Mouse (Mus musculus) forebrain, embryonic 13.5 days (tissue): Measurements from ENCODE around the gene Lancl3. TPM values are rescaled to one million over a fixed set of nuclear protein-coding genes. Genes with fewer than 3 reads are reported as not detected.
"Not testable (repeated sequence)": the region's sequence is repeated elsewhere in the genome, so short reads cannot be mapped to it uniquely, and the experiment has no call there.

Experiments used
- ATAC-seq: fragments of 200-750 bp; cut with Nextera tagmentation; 2 replicates; pipeline ENCODE4 v1.8.0; 2017
- H3K27ac ChIP-seq: fragments of 300-500 bp; sonication (generic); 2 replicates; pipeline ENCODE4 v1.5.1; 2015; ENCODE audit warnings: inconsistent platforms, mild to moderate bottlenecking, moderate library complexity
- H3K27me3 ChIP-seq: fragments of 300-500 bp; sonication (generic); 2 replicates; pipeline ENCODE4 v1.6.1; 2015; ENCODE audit warnings: mild to moderate bottlenecking, inconsistent platforms
- H3K36me3 ChIP-seq: fragments of 300-500 bp; sonication (generic); 2 replicates; pipeline ENCODE4 v1.6.1; 2015; ENCODE audit warnings: mild to moderate bottlenecking, inconsistent platforms; ENCODE audit not compliant: poor library complexity, severe bottlenecking
- H3K4me1 ChIP-seq: fragments of 300-500 bp; sonication (generic); 2 replicates; pipeline ENCODE4 v1.6.1; 2015; ENCODE audit warnings: inconsistent platforms
- H3K4me2 ChIP-seq: fragments of 300-500 bp; sonication (generic); 2 replicates; pipeline ENCODE4 v1.6.1; 2015; ENCODE audit warnings: inconsistent platforms, mild to moderate bottlenecking, moderate library complexity
- H3K4me3 ChIP-seq: fragments of 300-500 bp; sonication (generic); 2 replicates; pipeline ENCODE4 v1.5.1; 2015; ENCODE audit warnings: mild to moderate bottlenecking, inconsistent platforms
- H3K9ac ChIP-seq: fragments of 300-500 bp; sonication (generic); 2 replicates; pipeline ENCODE4 v1.6.1; 2015; ENCODE audit warnings: mild to moderate bottlenecking, inconsistent platforms
- H3K9me3 ChIP-seq: fragments of 300-500 bp; sonication (generic); replicated peaks from 2 replicates; pipeline ENCODE4 v1.6.1; 2016; ENCODE audit warnings: inconsistent platforms
- WGBS: fragments of 180-500 bp; shearing (Covaris S2); methylation state at CpG from one replicate; pipeline ENCODE4 v1.1.7; 2015; 5-methylcytosine and 5-hydroxymethylcytosine counted together
- polyA plus RNA-seq: library from polyadenylated mRNA; unstranded; fragments of >200 nt; fragmentation: Nextera tagmentation; extraction: Ambion mirVana; gene quantifications from 2 replicates; pipeline ENCODE4 v1.2.1, GENCODE M21; 2015

Lancl3 gene
- polyA plus RNA-seq, 1 experiment from 2014 or later = 4.7 TPM

DNA sequence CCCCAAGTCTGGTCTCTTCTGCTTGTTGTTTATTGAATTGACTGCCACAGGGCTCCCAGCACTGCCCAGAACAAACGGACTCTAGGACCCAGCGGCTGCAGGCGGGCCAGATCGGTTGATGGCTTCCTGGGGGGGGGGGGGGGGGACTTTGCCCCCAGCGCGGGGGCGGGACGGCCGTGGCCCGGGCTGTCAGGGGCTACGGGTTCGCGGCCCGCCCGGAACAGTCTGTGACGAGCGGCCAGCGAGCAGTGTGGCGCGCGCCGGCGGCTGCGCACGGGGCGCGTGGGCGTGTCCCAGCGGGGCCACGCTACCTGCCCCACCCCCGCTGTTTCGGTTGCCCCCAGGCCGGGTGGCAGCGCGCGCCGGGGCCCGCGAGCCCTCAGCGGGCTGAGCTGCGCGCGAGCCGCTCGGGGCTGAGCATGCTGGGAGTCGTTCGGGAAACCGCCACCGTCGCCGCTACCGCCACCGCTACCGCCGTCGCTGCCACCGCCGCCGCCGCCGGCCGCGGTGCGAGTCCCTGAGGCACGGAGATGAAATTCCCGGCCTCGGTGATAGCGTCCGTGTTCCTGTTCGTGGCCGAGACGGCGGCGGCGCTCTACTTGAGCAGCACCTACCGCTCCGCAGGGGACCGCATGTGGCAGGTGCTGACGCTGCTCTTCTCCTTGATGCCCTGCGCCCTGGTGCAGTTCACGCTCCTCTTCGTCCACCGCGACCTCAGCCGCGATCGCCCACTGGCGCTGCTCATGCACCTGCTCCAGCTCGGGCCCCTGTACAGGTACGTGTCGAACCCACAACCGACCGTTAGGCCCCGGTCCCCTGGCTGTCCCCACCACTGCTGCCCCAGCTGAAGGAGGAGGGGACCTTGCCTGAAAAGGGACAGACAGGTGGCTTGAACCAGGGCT lies 73.0 kb downstream of the Lancl3 start, which contains the start of gene Xk:
Gene Xk, plus strand, starts transcription at position 297 of the 902 bp plus-strand sequence.
- WGBS = 6% methylated on average over 15 of the region's 94 CpGs
- H3K4me2 ChIP-seq = peak within 1 kb of the TSS; percentile 61
- peak; percentile 91 for ATAC-seq
- H3K27me3 ChIP-seq = no peaks in the 10 kb centered on the region
- H3K9me3 ChIP-seq = no peaks in the 10 kb centered on the region; the same call in 1 of the 2 replicates
- peak within 1 kb of the TSS; percentile 68 for H3K9ac ChIP-seq
- H3K4me3 ChIP-seq = peak within 1 kb of the TSS; percentile 54
- H3K27ac ChIP-seq = no peak within 1 kb of the TSS
- no peaks in the 10 kb centered on the region for H3K36me3 ChIP-seq
- no peaks in the 10 kb centered on the region for H3K4me1 ChIP-seq

- WGBS = 54% methylated on average over 12 of the region's 12 CpGs
- Histone ChIP-seq H3K36me3 (no peaks in the 10 kb centered on the region), H3K27ac (no peak overlapping the region), H3K4me2 (peak overlapping the region; percentile 61), H3K9ac (peak overlapping the region; percentile 68), H3K9me3 (no peaks in the 10 kb centered on the region; the same call in 1 of the 2 replicates), H3K4me3 (peak overlapping the region; percentile 54), H3K27me3 (no peaks in the 10 kb centered on the region), H3K4me1 (no peaks in the 10 kb centered on the region)
- no peak for ATAC-seq
Observed at GRCm38 (mm10) chrX:9273377-9274002, 73.8 kb downstream of the Lancl3 start.

DNA sequence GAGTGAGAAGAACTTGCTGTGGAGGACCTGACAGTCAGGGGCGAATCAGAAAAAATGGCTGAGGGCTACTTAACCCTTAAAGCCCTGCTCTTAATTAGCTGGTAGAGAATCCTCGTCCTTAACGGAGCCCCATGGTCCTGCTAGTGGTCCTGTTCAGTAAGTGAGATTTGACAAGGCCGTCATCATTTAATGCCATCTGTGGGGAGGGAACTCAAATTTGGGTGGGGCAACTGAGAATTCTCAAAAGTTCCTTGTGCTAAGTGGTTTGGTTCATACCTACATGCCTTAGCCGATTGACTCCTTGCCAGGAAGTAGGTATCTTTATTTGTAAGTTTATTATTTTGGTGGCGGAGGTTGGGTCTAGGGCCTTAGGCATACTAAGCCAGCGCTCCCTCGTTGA lies 74.6 kb downstream of the Lancl3 start:
- Histone ChIP-seq H3K36me3 (no peaks in the 10 kb centered on the region), H3K27ac (no peak overlapping the region), H3K9ac (no peak overlapping the region), H3K4me3 (no peak overlapping the region), H3K9me3 (no peaks in the 10 kb centered on the region; the same call in 1 of the 2 replicates), H3K4me2 (no peak overlapping the region), H3K4me1 (no peaks in the 10 kb centered on the region), H3K27me3 (no peaks in the 10 kb centered on the region)
- no peak for ATAC-seq
- 75% methylated on average over 8 of the region's 8 CpGs for WGBS

DNA sequence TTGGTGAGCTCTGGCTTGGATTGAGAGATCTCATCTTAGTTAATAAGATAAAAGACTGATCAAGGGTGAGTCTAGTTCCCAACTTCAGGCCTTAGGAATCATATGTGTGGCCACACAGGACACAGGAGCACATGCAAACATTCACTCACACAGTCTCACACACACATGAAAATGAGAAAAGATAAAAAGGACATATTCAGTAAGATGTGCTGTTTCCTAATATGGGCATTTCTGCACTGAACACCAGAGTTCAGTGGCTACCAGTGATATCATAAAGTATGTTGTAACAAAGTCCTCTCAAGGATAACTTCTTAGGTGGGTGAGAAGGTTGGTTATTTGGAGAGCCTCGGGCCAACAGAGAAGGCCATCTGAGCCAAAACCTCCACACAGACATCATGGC lies 83.8 kb downstream of the Lancl3 start, which contains the start of gene H2al1m:
Gene H2al1m, plus strand, starts transcription at position 301 of the 400 bp plus-strand sequence.
- not testable (repeated sequence) for H3K36me3 ChIP-seq, ATAC-seq, H3K4me3 ChIP-seq, H3K27me3 ChIP-seq, H3K27ac ChIP-seq, H3K9me3 ChIP-seq, H3K4me2 ChIP-seq, H3K9ac ChIP-seq, H3K4me1 ChIP-seq
- no CpG with 5 or more reads among the region's 1 CpGs for WGBS

GRCm38 (mm10) chrX:9293140-9293829 lies 93.6 kb downstream of the Lancl3 start:
- H3K9me3 ChIP-seq, H3K4me2 ChIP-seq, ATAC-seq, H3K4me1 ChIP-seq, H3K9ac ChIP-seq, H3K36me3 ChIP-seq, H3K4me3 ChIP-seq, H3K27me3 ChIP-seq, H3K27ac ChIP-seq: not testable (repeated sequence)
- 85% methylated on average over 4 of the region's 4 CpGs for WGBS

- Histone ChIP-seq H3K4me2 (no peak overlapping the region), H3K27ac (no peak overlapping the region), H3K9ac (no peak overlapping the region), H3K4me1 (no peaks in the 10 kb centered on the region), H3K9me3 (no peaks in the 10 kb centered on the region), H3K27me3 (no peaks in the 10 kb centered on the region), H3K4me3 (no peak overlapping the region), H3K36me3 (no peaks in the 10 kb centered on the region)
- no peak for ATAC-seq
- WGBS = 76% methylated on average over 5 of the region's 5 CpGs
Observed at GRCm38 (mm10) chrX:9298413-9298864, 98.7 kb downstream of the Lancl3 start.

DNA sequence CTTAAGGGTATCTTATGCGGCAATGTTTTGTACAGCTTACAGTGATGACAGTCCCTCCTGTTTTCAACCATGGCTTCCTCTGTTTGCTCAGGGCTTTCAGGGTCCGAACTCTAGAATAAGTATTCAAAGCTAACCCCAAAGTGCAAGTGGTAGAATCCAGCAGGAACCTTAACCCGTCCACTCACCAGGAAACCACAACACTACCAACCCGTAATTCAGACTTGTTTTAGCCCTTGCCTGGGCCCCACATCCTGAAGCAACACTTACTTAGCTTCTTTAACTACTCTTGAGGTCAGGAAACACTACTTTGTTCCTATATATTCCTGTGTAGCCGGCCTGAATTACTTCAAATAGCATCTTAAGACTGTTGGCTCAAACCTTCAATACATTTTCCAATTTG lies 103.1 kb downstream of the Lancl3 start:
- 83% methylated on average over 5 of the region's 5 CpGs for WGBS
- H3K9me3 ChIP-seq = no peaks in the 10 kb centered on the region
- H3K4me3 ChIP-seq = no peak overlapping the region
- no peak for ATAC-seq
- no peaks in the 10 kb centered on the region for H3K27me3 ChIP-seq
- H3K4me2 ChIP-seq = no peak overlapping the region
- H3K4me1 ChIP-seq = no peaks in the 10 kb centered on the region
- H3K27ac ChIP-seq = no peak overlapping the region
- no peaks in the 10 kb centered on the region for H3K36me3 ChIP-seq
- no peak overlapping the region for H3K9ac ChIP-seq

GRCm38 (mm10) chrX:9303455-9303854 lies 103.8 kb downstream of the Lancl3 start:
- Histone ChIP-seq H3K27ac (no peak overlapping the region), H3K4me1 (no peaks in the 10 kb centered on the region), H3K9ac (no peak overlapping the region), H3K36me3 (no peaks in the 10 kb centered on the region), H3K4me2 (no peak overlapping the region), H3K4me3 (no peak overlapping the region), H3K9me3 (no peaks in the 10 kb centered on the region), H3K27me3 (no peaks in the 10 kb centered on the region)
- ATAC-seq = no peak
- WGBS = 81% methylated on average over 1 of the region's 1 CpGs

DNA sequence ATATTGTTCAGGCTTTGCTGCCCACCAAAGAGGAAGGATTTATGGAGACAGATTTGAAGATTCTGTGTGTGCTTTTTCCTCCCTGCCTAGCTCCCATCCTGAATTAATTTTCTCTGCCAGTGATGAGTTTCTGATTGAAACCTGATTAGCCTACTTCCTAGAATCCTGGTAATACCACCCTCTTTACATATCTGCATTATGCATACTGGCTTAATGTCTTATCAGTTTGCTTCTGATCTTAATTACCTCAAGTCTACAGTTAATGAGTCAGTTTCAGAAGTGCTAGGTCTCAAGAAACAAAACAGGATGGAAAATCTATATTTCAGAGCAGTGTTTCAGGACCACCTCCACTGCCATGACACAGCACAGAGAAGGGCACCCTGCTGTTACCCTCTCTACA lies 116.8 kb downstream of the Lancl3 start:
- not testable (repeated sequence) for H3K4me1 ChIP-seq, H3K27ac ChIP-seq, H3K36me3 ChIP-seq, H3K4me3 ChIP-seq, H3K9ac ChIP-seq, H3K27me3 ChIP-seq, H3K4me2 ChIP-seq, ATAC-seq, H3K9me3 ChIP-seq

Other genes starting within 250 kb of the Lancl3 start
- not detected in 2 replicates for gene Fthl17b, start 236.9 kb upstream of the Lancl3 start, polyA plus RNA-seq
- not detected in 2 replicates for gene Fthl17c, start 223.3 kb upstream of the Lancl3 start, polyA plus RNA-seq
- not detected in 2 replicates for gene Fthl17d, start 213.1 kb upstream of the Lancl3 start, polyA plus RNA-seq
- not detected in 2 replicates for gene Fthl17e, start 166.4 kb upstream of the Lancl3 start, polyA plus RNA-seq
- not detected in 2 replicates for gene Fthl17f, start 136.9 kb upstream of the Lancl3 start, polyA plus RNA-seq
- gene 4930402K13Rik, start 95.3 kb upstream of the Lancl3 start, polyA plus RNA-seq = not detected in 2 replicates
- 0.24 TPM in 1 of 2 replicates, not detected in the other for gene Gm14862, start 57.0 kb downstream of the Lancl3 start, polyA plus RNA-seq
- gene Xk, start 72.9 kb downstream of the Lancl3 start, polyA plus RNA-seq = 2.5 and 3.1 TPM in 2 replicates
- gene H2al1m, start 83.9 kb downstream of the Lancl3 start, polyA plus RNA-seq = not detected in 2 replicates
- not detected in 2 replicates for gene H2al1k, start 150.7 kb downstream of the Lancl3 start, polyA plus RNA-seq